Mouse (Mus musculus): ENCODE results near the gene Spg11. TPM values are rescaled to one million over a fixed set of nuclear protein-coding genes. Genes with fewer than 3 reads are reported as not detected.

Spg11 gene
- 23.6 and 33.1 TPM in 2 replicates for total RNA-seq (2023)

GRCm38 (mm10) chr2:122117961-122118958, at the start of gene Spg11:
Spg11 (minus strand) TSS chr2:122118386.

DNA sequence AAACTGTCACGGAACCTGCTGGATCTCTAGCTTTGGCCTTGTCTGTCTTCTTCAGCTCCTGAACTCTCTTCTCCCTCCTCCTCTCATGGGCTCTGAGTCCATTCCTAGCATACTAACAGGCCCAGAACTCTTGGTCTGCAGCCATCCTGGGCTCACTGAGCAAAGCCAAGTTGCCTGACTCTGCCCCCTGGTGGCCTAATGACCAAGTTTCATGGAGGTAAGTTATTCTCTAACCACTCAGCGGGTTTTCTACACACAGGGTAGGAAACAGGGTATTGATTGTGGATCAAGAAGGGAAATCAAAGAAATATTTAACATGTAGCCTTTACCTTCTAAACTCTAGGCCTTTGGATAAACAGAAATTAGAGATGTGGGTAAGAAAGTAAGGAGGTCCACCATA, 42.5 kb upstream of the Spg11 start, which contains the start of gene Trim69:
Trim69 (plus strand) TSS at position 21 of the 400 bp plus-strand sequence.

GRCm38 (mm10) chr2:122147508-122148241, 29.5 kb upstream of the Spg11 start, which contains the start of gene B2m:
B2m (plus strand) TSS chr2:122147686.

DNA sequence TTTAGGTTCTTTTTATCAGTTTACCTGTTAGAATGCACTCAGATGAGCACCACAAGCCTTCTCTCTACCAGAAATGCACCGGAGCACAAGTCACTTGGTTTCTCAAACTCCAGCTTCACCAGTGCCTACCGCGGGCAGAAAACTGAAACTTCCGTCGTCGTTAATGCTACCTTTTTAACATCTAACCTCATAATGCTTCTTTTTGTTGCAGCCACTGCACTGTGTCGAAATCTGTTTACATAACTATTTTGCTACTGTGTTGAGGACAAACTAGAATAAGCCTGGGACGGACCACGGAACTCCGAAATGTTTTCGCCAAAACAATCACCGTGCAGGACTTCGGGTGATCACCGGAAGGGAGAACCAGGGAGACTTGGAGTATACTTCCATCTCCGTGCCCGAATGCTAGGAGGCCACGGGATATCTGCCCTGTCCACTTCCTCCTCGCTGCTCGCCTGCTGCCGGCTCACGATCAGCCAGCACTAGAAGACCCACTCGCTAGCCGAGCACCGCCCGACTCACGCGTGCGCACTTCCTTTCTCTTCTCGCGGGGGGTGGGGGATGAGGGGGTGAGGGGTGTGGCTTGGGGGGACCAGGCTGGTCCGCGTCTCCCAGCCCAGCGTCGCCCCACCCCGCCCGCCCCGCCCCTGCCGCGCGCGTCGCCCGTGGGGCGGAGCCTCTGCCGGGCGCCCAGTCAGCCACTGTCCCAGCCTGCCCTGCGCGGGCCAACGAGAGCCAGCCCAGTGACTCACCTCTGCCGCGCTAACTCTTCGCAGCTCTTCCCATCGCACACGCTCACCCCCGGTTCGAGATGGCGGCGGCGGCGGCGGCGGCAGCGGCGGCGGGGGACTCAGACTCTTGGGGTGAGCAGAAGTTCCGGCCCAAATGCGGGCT, 90.1 kb downstream of the Spg11 start, which contains the start of gene Eif3j1:
Eif3j1 (plus strand) TSS at position 685 of the 894 bp plus-strand sequence.

Other genes with a start within 250 kb of the Spg11 start
- gene Ctdspl2, start 162.4 kb downstream of the Spg11 start, total RNA-seq (2023) = 19.4 and 27.9 TPM in 2 replicates
- gene Mageb3, start 162.3 kb downstream of the Spg11 start, total RNA-seq (2023) = not detected in 2 replicates
- gene Eif3j1, start 89.8 kb downstream of the Spg11 start, total RNA-seq (2023) = 17.3 and 24.2 TPM in 2 replicates
- 620 and 1,063 TPM in 2 replicates for gene B2m, start 29.3 kb upstream of the Spg11 start, total RNA-seq (2023)
- gene Trim69, start 42.3 kb upstream of the Spg11 start, total RNA-seq (2023) = 0.44 TPM in 1 of 2 replicates, not detected in the other
- gene Patl2, start 67.8 kb upstream of the Spg11 start, total RNA-seq (2023) = not detected in 2 replicates
- gene Terb2, start 67.9 kb upstream of the Spg11 start, total RNA-seq (2023) = not detected in 2 replicates
- gene Sord, start 116.4 kb upstream of the Spg11 start, total RNA-seq (2023) = 12.9 and 18.7 TPM in 2 replicates
- gene Duox2, start 180.1 kb upstream of the Spg11 start, total RNA-seq (2023) = not detected in 2 replicates
- gene Duoxa2, start 180.5 kb upstream of the Spg11 start, total RNA-seq (2023) = not detected in 2 replicates
- not detected in 2 replicates for gene Duoxa1, start 195.3 kb upstream of the Spg11 start, total RNA-seq (2023)
- gene Duox1, start 197.3 kb upstream of the Spg11 start, total RNA-seq (2023) = not detected in 2 replicates

Measured in neutrophil, adult 65 days (primary cell).